Mouse (Mus musculus): Measurements from ENCODE around the gene Samd4. TPM values are rescaled to one million over a fixed set of nuclear protein-coding genes. Genes with fewer than 3 reads are reported as not detected.

Samd4 gene
- total RNA-seq, 2 experiments from 2014 or later = 23.7 to 25.7 TPM

GRCm38 (mm10) chr14:47032140-47032539 is 149.5 kb downstream of the Samd4 start:
- intact Hi-C loops (cut with DNase I) = no loop called here
- DNase-seq (ENCODE audit: low spot score in 2 of 2) = no peak

- intact Hi-C loops (cut with DNase I) = no loop called here
- no peak for DNase-seq (ENCODE audit: low spot score in 2 of 2)
Measured at GRCm38 (mm10) chr14:47033423-47033822, 150.8 kb downstream of the Samd4 start.

GRCm38 (mm10) chr14:47041699-47042098 is 159.0 kb downstream of the Samd4 start:
- DNase-seq (ENCODE audit: low spot score in 2 of 2) = no peak
- intact Hi-C loops (cut with DNase I) = no loop called here

- intact Hi-C loops (cut with DNase I) = no loop called here
- peak in 1 of 2 experiments; percentile 60 for DNase-seq (ENCODE audit: low spot score in 2 of 2)
Measured at GRCm38 (mm10) chr14:47049051-47049450, 166.4 kb downstream of the Samd4 start.

- intact Hi-C loops (cut with DNase I) = no loop called here
Measured at GRCm38 (mm10) chr14:47051743-47052610, 169.3 kb downstream of the Samd4 start.

GRCm38 (mm10) chr14:47053101-47053500 is 170.4 kb downstream of the Samd4 start:
- intact Hi-C loops (cut with DNase I) = no loop called here
- DNase-seq (ENCODE audit: low spot score in 2 of 2) = no peak

More at GRCm38 (mm10) chr14:47051743-47052610, 169.3 kb downstream of the Samd4 start:
- no peak for DNase-seq (ENCODE audit: low spot score in 2 of 2)

GRCm38 (mm10) chr14:47053824-47054223 is 171.2 kb downstream of the Samd4 start:
- no peak for DNase-seq (ENCODE audit: low spot score in 2 of 2)

GRCm38 (mm10) chr14:47058969-47059368 is 176.3 kb downstream of the Samd4 start:
- intact Hi-C loops (cut with DNase I) = no loop called here
- no peak for DNase-seq (ENCODE audit: low spot score in 2 of 2)

More at GRCm38 (mm10) chr14:47053824-47054223, 171.2 kb downstream of the Samd4 start:
- intact Hi-C loops (cut with DNase I) = no loop called here

- no peak for DNase-seq (ENCODE audit: low spot score in 2 of 2)
- intact Hi-C loops (cut with DNase I) = no loop called here
Measured at GRCm38 (mm10) chr14:47065067-47065466, 182.4 kb downstream of the Samd4 start.

- intact Hi-C loops (cut with DNase I) = no loop called here
Measured at GRCm38 (mm10) chr14:47066901-47067300, 184.2 kb downstream of the Samd4 start.

GRCm38 (mm10) chr14:47074045-47074666 is 191.5 kb downstream of the Samd4 start:
- DNase-seq (ENCODE audit: low spot score in 2 of 2) = no peak
- intact Hi-C loops (cut with DNase I) = no loop called here

More at GRCm38 (mm10) chr14:47066901-47067300, 184.2 kb downstream of the Samd4 start:
- no peak for DNase-seq (ENCODE audit: low spot score in 2 of 2)

GRCm38 (mm10) chr14:47075010-47075677 is 192.5 kb downstream of the Samd4 start:
- DNase-seq (ENCODE audit: low spot score in 2 of 2) = no peak
- intact Hi-C loops (cut with DNase I) = no loop called here

GRCm38 (mm10) chr14:47075856-47076255 is 193.2 kb downstream of the Samd4 start:
- intact Hi-C loops (cut with DNase I) = no loop called here
- no peak for DNase-seq (ENCODE audit: low spot score in 2 of 2)

GRCm38 (mm10) chr14:47076956-47077575 is 194.4 kb downstream of the Samd4 start:
- DNase-seq (ENCODE audit: low spot score in 2 of 2) = peak in 1 of 2 experiments; percentile 25
- intact Hi-C loops (cut with DNase I) = no loop called here

- intact Hi-C loops (cut with DNase I) = no loop called here
- no peak for DNase-seq (ENCODE audit: low spot score in 2 of 2)
Measured at GRCm38 (mm10) chr14:47077576-47077970, 194.9 kb downstream of the Samd4 start.

- no peak for DNase-seq (ENCODE audit: low spot score in 2 of 2)
- intact Hi-C loops (cut with DNase I) = no loop called here
Measured at GRCm38 (mm10) chr14:47079911-47080310, 197.3 kb downstream of the Samd4 start.

GRCm38 (mm10) chr14:47083311-47083710 is 200.7 kb downstream of the Samd4 start:
- intact Hi-C loops (cut with DNase I) = no loop called here
- DNase-seq (ENCODE audit: low spot score in 2 of 2) = no peak

GRCm38 (mm10) chr14:47083838-47084237 is 201.2 kb downstream of the Samd4 start:
- intact Hi-C loops (cut with DNase I) = no loop called here
- no peak for DNase-seq (ENCODE audit: low spot score in 2 of 2)

- no peak for DNase-seq (ENCODE audit: low spot score in 2 of 2)
- intact Hi-C loops (cut with DNase I) = loop anchor here (5.0 kb wide), 1 partner anchor 252 kb away; the partner anchor contains the start of gene Cgrrf1
Measured at GRCm38 (mm10) chr14:47084686-47085085, 202.0 kb downstream of the Samd4 start.

- intact Hi-C loops (cut with DNase I) = loop anchor here (1.0 to 5.0 kb wide), 2 partner anchors 204 to 254 kb away; partner anchors contain the start of genes Cgrrf1 and Samd4
- DNase-seq (ENCODE audit: low spot score in 2 of 2) = no peak
Measured at GRCm38 (mm10) chr14:47086123-47086522, 203.5 kb downstream of the Samd4 start.
